Mouse (Mus musculus): Measurements from ENCODE around the gene Rsph14. TPM values are rescaled to one million over a fixed set of nuclear protein-coding genes. Genes with fewer than 3 reads are reported as not detected.
"Not testable (repeated sequence)": the region's sequence is repeated elsewhere in the genome, so short reads cannot be mapped to it uniquely, and the experiment has no call there.

Gene Rsph14
- total RNA-seq, 1 experiment from 2014 or later = not detected

DNA sequence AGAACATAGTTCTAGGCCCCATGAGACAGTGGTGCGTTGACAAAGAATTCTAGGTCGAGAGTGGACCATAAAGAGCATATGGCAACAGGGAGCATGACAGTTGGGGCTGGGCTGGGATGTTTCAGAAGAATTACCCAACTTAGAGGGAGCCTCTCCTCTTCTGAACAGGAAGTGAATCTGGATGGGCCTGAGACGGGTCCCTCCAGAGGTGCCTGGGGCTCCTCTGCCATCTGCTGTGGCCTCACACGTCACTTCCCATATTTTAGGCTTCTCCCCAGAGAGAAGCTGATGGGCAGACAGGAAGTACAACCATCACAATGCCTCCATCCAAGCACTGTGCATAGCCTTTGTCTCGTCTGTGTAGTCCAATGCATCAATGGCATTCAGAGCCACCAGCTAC is 23.3 kb upstream of the Rsph14 start:
- ATAC-seq (replicated peaks; ENCODE audit: low read depth, poor library complexity, severe bottlenecking) = peak; percentile 70

DNA sequence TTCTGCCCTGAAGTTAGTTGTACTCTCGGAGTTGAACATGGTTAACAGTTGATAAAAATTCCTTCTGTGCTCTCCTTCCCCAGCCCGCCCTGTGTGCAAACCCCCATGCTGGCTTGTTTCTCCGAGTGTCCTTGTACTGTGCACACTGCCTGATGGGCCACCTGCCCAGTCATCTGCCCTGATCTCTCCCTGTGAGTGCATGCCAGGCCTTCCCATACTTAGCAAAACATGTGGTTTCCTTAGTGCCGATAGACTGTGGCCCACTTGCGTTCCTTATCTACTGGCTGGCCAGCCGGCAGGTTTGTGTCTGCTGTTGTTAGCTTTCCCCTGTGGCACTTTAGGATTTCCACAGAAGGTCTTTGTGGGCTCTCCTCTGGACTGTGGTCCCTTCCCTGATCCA is 21.7 kb upstream of the Rsph14 start:
- peak; percentile 34 for ATAC-seq (replicated peaks; ENCODE audit: low read depth, poor library complexity, severe bottlenecking)

- no peak for ATAC-seq (replicated peaks; ENCODE audit: low read depth, poor library complexity, severe bottlenecking)
These were observed 21.3 kb upstream of the Rsph14 start for GRCm38 (mm10) chr10:75053655-75054054.

GRCm38 (mm10) chr10:75052902-75053301 is 20.5 kb upstream of the Rsph14 start:
- ATAC-seq (replicated peaks; ENCODE audit: low read depth, poor library complexity, severe bottlenecking) = no peak

GRCm38 (mm10) chr10:75051364-75052074 is 19.1 kb upstream of the Rsph14 start:
- no peak for ATAC-seq (replicated peaks; ENCODE audit: low read depth, poor library complexity, severe bottlenecking)

DNA sequence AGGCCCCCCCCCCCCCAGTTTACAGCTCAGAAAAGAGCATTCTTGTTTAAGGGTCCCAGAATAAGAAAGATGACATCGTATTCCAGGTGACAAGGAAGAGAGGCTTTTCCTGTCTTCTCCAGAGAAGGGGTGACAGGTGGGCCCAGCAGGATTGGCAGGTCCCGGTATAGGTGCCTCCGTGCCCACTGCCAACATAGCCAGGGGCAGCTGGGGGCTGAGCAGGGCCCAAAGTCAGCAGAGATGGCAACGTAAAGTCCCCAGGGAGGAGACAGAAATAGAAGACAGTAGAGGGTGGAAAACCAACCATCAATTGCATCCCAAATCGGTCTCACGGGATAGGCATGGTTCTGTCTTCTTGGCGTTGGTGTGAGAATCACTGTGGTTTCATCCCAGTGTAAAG is 16.3 kb upstream of the Rsph14 start:
- no peak for ATAC-seq (replicated peaks; ENCODE audit: low read depth, poor library complexity, severe bottlenecking)

DNA sequence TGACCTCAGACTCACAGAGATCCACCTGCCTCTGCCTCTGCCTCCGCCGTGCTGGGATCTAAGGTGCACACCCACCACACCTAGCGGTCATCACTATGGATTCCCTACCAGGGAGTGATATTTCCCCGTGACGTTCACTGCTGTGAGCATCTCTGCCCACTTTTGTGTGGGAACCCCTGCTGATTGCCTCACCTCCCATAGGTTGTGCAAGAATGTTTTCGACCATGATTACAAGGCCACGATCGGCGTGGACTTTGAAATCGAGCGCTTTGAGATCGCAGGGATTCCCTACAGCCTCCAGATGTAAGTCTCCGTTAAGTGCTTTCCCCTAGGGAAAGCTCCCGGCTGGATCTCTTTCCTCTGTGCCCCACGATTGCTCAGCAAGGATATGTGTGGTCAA is 13.4 kb upstream of the Rsph14 start:
- no peak for ATAC-seq (replicated peaks; ENCODE audit: low read depth, poor library complexity, severe bottlenecking)

DNA sequence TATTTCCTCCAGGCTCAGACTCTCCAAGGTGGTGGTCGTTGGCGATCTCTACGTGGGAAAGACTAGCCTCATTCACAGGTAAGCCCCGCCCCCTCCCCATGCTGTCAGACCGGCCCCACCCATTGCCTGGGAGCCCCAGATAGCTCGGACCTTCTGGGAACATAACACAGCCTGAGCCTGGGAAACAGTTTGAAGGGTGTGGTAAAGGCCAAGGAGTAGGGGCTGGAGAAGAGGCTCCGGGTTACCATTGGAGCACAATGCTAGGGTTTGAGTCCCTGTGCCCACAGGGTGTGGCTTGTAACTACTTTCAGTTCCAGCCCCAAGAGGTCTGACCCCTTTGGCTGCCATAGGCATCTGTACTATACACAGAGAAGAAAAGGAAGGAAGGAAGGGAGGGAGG is 12.1 kb upstream of the Rsph14 start:
- no peak for ATAC-seq (replicated peaks; ENCODE audit: low read depth, poor library complexity, severe bottlenecking)

DNA sequence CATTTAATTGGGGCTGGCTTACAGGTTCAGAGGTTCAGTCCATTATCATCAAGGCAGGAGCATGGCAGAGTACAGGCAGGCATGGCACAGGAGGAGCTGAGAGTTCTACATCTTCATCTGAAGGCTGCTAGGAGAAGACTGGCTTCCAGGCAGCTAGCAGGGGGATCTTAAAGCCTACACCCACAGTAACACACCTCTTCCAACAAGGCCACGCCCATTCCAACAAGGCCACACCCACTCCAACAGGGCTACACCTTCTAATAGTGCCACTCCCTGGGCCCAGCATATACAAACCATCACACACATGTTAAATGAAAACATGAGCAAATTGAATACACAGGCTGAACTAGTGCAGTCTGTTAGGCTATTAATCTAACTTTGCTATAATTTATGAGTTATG is 9.7 kb upstream of the Rsph14 start:
- ATAC-seq (replicated peaks; ENCODE audit: low read depth, poor library complexity, severe bottlenecking) = not testable (repeated sequence)

DNA sequence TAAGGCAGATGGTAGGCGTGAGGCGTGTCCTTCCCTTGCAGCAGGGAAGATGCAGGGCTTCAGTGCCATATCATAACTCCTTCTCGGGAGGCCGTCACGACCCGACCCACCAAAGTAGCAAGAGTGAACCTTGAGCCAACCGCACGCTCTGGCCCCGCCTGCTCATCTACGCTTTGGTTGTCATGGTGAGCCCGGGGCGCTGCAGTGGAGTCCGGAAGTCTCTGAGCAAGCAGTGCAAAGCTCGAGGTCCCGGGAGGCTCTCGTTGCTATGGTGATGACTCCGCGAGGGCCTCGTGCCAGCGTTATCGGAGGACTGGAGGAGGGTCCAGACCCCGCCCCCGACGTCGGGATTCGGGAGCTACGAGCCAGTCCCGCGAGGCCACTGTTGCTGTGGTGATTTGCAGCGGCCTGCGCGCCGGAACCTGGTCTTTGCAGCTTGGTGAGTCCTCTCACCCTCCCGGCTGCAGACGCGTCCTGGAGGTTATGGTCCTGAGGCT is 4.5 kb upstream of the Rsph14 start, which contains the start of gene Rab36:
Rab36 (plus strand) TSS at position 176 of the 497 bp plus-strand sequence.
- peak; percentile 93 for ATAC-seq (replicated peaks; ENCODE audit: low read depth, poor library complexity, severe bottlenecking)

- ATAC-seq (replicated peaks; ENCODE audit: low read depth, poor library complexity, severe bottlenecking) = no peak
These were observed 856 bp downstream of the Rsph14 start for GRCm38 (mm10) chr10:75031345-75032114.

DNA sequence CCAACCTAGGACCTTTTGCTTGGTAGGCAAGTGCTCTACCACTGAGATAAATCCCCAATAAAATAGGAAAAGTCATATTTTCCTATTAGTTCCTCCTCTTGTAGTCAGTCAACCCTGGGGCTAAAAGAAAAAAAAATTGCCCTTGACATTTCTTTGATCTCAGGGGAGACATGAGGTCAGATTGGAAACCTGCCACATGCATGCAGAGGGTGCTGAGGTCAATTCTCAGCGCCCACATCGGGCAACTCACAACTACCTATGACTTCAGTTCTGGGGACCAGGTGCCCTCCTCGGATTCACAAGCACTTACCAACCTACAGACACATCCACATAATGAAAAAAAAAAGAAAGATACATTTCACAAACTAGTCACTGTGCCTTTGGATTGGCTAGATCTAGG is 2.2 kb downstream of the Rsph14 start:
- no peak for ATAC-seq (replicated peaks; ENCODE audit: low read depth, poor library complexity, severe bottlenecking)

- no peak for ATAC-seq (replicated peaks; ENCODE audit: low read depth, poor library complexity, severe bottlenecking)
These were observed 2.7 kb downstream of the Rsph14 start for GRCm38 (mm10) chr10:75029677-75030076.

DNA sequence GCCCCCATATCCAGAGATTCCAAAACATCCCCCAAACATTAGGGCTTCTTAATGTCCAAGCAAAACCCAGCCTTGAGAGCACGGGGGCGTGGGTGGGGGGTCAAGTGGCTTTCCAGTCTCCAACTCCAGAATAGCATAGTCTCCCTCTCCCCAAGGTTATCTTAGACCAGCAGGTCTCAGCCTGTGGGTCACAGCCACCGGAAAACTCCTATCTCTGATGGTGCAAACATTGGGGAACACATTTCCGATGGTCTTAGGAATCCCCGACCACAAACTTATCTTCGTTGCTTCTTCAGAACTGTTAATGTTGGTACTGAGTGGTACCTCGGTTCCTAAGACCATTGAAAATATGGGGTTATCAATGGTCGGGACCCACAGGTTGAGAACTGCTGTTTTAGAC is 3.6 kb downstream of the Rsph14 start:
- peak; percentile 50 for ATAC-seq (replicated peaks; ENCODE audit: low read depth, poor library complexity, severe bottlenecking)

GRCm38 (mm10) chr10:75026491-75026890 is 5.9 kb downstream of the Rsph14 start:
- ATAC-seq (replicated peaks; ENCODE audit: low read depth, poor library complexity, severe bottlenecking) = no peak

DNA sequence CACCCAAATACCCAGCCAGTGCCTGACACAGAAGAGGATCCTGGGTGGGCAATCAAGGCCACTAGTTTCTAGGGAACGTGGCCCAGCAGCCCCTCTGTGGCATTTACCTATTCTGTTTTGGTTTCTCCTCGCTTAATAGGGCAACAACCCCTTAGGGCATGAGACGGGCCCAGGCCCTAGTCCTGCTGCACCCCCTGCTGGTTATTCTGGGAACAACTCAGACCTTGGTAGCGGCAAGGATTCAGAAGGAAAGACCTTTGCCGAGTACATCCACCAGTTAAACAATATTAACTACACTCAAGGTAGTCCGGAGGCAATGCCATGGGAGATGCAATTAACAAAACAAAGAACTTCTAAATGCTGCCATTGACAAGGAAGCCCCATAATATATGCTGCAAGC is 11.2 kb downstream of the Rsph14 start:
- peak; percentile 93 for ATAC-seq (replicated peaks; ENCODE audit: low read depth, poor library complexity, severe bottlenecking)

DNA sequence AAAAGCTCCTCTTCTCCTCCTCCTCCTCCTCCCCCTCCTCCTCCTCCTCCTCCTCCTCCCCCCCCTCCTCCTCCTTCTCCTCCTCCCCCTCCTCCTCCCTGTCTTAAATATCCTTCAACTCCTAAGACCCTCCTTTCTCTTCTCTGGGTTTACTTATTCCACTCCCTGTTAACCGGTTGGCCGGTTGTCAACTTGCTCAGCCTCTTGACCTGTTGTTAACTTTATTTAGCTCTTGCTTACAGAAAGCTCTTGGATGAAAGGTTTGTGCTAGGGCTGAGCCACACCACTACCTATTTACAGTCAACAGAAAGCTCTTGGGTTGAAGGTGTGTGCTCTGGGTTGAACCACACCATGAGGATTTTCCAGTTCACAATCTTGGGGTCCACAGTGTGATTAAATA is 12.1 kb downstream of the Rsph14 start:
- no peak for ATAC-seq (replicated peaks; ENCODE audit: low read depth, poor library complexity, severe bottlenecking)

DNA sequence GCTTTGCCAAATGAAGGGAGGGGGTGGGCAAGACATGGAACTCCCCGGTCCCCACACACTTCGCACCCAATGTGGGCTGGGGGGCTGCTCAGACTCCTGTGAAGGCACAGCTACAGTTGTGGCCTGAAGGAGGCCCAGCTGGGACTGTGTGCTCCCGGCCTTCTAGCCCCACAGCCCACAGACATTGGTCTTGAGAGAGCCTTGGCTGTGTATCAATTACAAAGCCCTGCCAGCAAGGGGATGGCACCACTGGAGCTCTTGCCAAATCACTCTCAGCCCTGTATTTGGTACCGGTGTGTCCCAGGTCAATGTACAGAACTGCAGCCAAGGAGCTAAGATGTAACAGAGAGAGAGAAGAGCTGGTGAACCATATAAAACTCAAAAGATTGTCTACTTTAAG is 15.9 kb downstream of the Rsph14 start:
- no peak for ATAC-seq (replicated peaks; ENCODE audit: low read depth, poor library complexity, severe bottlenecking)

GRCm38 (mm10) chr10:75015465-75015864 is 16.9 kb downstream of the Rsph14 start:
- ATAC-seq (replicated peaks; ENCODE audit: low read depth, poor library complexity, severe bottlenecking) = no peak

DNA sequence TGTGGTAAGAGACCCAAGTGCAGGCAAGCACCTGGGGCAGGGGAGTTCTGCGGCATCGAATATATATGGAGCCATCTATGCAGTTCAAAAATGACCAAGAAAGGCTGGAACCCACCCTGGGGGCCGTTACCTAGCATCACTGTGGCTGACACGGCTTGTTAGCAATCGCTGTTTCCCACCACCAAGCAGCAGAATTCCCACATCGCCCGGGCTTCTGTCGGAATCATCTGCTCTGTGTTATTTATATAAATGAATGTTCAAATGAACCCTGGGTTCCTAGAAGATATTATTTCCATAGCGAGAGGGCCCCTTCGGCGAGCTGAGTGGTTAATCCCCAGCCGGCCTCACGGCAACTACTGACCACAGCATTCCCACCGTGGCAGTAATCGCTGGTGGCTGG is 21.7 kb downstream of the Rsph14 start:
- ATAC-seq (replicated peaks; ENCODE audit: low read depth, poor library complexity, severe bottlenecking) = no peak

DNA sequence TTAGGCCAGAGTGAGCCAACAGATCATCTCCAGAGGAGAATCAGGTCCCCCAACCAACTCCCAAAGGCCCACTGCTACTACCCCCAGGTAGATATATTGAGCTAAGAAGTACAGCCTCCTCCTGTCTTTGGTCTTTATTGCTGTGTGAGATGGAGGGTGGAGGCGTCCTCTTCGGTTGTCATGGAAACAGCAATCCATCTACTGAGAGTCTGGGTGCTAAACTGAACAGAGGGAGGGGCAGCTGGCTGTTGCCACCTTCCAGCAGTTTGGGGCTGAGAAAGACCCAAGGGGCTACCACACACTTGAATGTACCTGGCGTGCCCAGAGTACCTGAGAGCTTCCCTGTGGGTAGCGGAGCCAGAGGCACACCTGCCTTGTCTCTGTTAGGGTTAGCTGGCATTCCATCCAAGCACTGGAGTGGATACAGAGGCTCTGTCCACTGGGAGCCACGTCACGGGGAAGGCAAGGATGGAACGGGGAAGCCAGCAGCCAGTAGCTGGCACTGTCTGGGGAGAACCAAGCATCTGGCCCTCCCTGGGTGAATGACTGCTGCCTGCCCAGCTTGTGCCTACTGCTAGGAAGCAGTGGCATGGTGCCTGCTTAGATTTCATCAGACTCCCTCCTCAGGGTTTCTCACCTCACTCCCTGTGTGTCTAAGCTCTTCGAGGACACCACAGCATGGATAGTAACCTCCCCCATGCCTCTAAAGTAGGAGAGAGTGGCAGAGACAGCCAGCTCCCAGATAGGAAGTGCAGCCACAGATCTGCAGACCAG is 25.3 kb downstream of the Rsph14 start:
- no peak for ATAC-seq (replicated peaks; ENCODE audit: low read depth, poor library complexity, severe bottlenecking)

All from common myeloid progenitor, adult 5-6 weeks (primary cell).